Comparison of ENCODE assay signal across 9 mouse cellular contexts in the genomic region with DNA sequence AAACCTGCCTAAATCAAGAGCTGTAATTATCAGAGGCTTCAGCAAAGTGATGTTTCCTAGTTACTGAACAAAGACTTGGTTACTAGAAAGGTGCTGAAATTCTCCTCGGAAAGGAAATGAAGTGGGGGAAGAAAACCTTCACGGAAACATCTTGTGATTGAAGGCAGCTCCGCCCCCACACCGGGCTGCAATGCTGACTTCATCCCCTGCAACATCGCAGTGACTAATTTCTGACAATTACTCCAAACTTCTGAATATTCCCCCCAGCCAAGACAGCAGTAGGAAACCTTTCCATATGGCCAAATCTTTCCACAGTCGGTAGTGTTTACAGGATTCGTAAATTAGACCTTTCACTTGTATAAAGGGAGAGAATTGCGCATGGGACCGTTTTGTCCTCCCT.
DNase-seq lines count a peak whose midpoint lies in the region; ATAC-seq and TF ChIP-seq lines count a peak whose summit lies in the region.
"Had no signal": no experiment of that assay in that cellular context is flagged by ENCODE, and none has a peak within 500 bp of the region (broad histone marks: within the 10 kb centered on the region; RNA-seq: fewer than 3 reads in every experiment).

No protein-coding gene starts in this region.

- no peak for TF ChIP-seq POLR2A in embryonic fibroblast, embryonic 13.5 days (IDR thresholded peaks at IDR 0.05; ENCODE audit: low read depth, low read length)

- ATAC-seq in hindbrain, postnatal 0 days = no peak
- no peak for ATAC-seq in hindbrain, embryonic 14.5 days (ENCODE audit: low FRiP score)
- no peak for ATAC-seq in midbrain, embryonic 16.5 days

- no peaks in the 10 kb centered on the region for H3K4me1 ChIP-seq in hindbrain, postnatal 0 days (ENCODE audit: insufficient read depth, low read length)
- no peaks in the 10 kb centered on the region for H3K4me1 ChIP-seq in hindbrain, embryonic 14.5 days (replicated peaks; ENCODE audit: control insufficient read depth, insufficient read depth, low read length)
- 0 out of 2 replicates have a peak, but pooled peaks cover 7% of the 10 kb centered on the region for H3K4me1 ChIP-seq in embryonic fibroblast, embryonic 13.5 days (ENCODE audit: control insufficient read depth, insufficient read depth, low read length)
- no peaks in the 10 kb centered on the region for H3K4me1 ChIP-seq in midbrain, embryonic 16.5 days (ENCODE audit: control insufficient read depth, insufficient read depth, low read length)
- H3K4me1 ChIP-seq: midbrain, embryonic 12.5 days; stomach, embryonic 15.5 days had no signal

- peak overlapping the region; percentile 19; the same call in 1 of the 2 replicates for H3K4me2 ChIP-seq in hindbrain, postnatal 0 days (ENCODE audit: low read depth, low read length)
- no peak overlapping the region for H3K4me2 ChIP-seq in hindbrain, embryonic 14.5 days (replicated peaks)
- no peak overlapping the region for H3K4me2 ChIP-seq in midbrain, embryonic 16.5 days (ENCODE audit: low read length)
- H3K4me2 ChIP-seq: midbrain, embryonic 12.5 days; stomach, embryonic 15.5 days had no signal

- no peak overlapping the region for H3K27ac ChIP-seq in hindbrain, postnatal 0 days
- no peak overlapping the region for H3K27ac ChIP-seq in hindbrain, embryonic 14.5 days
- peak overlapping the region; percentile 78 for H3K27ac ChIP-seq in embryonic fibroblast, embryonic 13.5 days (ENCODE audit: insufficient read depth, low read length)
- H3K27ac ChIP-seq in midbrain, embryonic 16.5 days (ENCODE audit: low read length) = no peak overlapping the region
- H3K27ac ChIP-seq: midbrain, embryonic 12.5 days; stomach, embryonic 15.5 days had no signal

- no peaks in the 10 kb centered on the region for H3K36me3 ChIP-seq in hindbrain, postnatal 0 days (ENCODE audit: insufficient read depth, low read length)
- H3K36me3 ChIP-seq in hindbrain, embryonic 14.5 days (replicated peaks; ENCODE audit: control insufficient read depth, insufficient read depth) = no peaks in the 10 kb centered on the region
- no peaks in the 10 kb centered on the region for H3K36me3 ChIP-seq in midbrain, embryonic 16.5 days (ENCODE audit: control insufficient read depth, insufficient read depth, low read length)
- H3K36me3 ChIP-seq: midbrain, embryonic 12.5 days; stomach, embryonic 15.5 days had no signal

- DNase-seq in hindbrain, postnatal 0 days (ENCODE audit: low spot score) = no peak
- no peak for DNase-seq in hindbrain, embryonic 14.5 days (ENCODE audit: low spot score)
- peak; percentile 80 for DNase-seq in NIH3T3 (ENCODE audit: low read depth)
- DNase-seq in right cerebral cortex, postnatal 25 days = peak; percentile 48
- no peak for DNase-seq in retina, embryonic 14.5 days (ENCODE audit: low spot score)

- WGBS in hindbrain, postnatal 0 days = 48% methylated on average over 9 of the region's 9 CpGs
- 63% methylated on average over 9 of the region's 9 CpGs for WGBS in hindbrain, embryonic 14.5 days
- 71% methylated on average over 9 of the region's 9 CpGs for WGBS in midbrain, embryonic 16.5 days

- no peaks in the 10 kb centered on the region for H3K27me3 ChIP-seq in hindbrain, postnatal 0 days (ENCODE audit: insufficient read depth, low read length)
- no peaks in the 10 kb centered on the region for H3K27me3 ChIP-seq in hindbrain, embryonic 14.5 days (ENCODE audit: control insufficient read depth, insufficient read depth, low read length)
- H3K27me3 ChIP-seq in midbrain, embryonic 16.5 days (ENCODE audit: control insufficient read depth, insufficient read depth, low read depth, low read length) = no peaks in the 10 kb centered on the region
- H3K27me3 ChIP-seq: midbrain, embryonic 12.5 days; stomach, embryonic 15.5 days had no signal

- H3K4me3 ChIP-seq in hindbrain, postnatal 0 days (ENCODE audit: low read length) = no peak overlapping the region
- H3K4me3 ChIP-seq in hindbrain, embryonic 14.5 days (replicated peaks; ENCODE audit: low read length) = no peak overlapping the region
- H3K4me3 ChIP-seq in embryonic fibroblast, embryonic 13.5 days (ENCODE audit: insufficient read depth, low read length) = no peak overlapping the region
- no peak overlapping the region for H3K4me3 ChIP-seq in midbrain, embryonic 16.5 days (ENCODE audit: low read depth, low read length)
- H3K4me3 ChIP-seq: midbrain, embryonic 12.5 days; stomach, embryonic 15.5 days had no signal

- no peaks in the 10 kb centered on the region for H3K9me3 ChIP-seq in hindbrain, postnatal 0 days (ENCODE audit: low read length)
- no peaks in the 10 kb centered on the region for H3K9me3 ChIP-seq in hindbrain, embryonic 14.5 days (ENCODE audit: control insufficient read depth, low read length)
- no peaks in the 10 kb centered on the region for H3K9me3 ChIP-seq in midbrain, embryonic 16.5 days (replicated peaks; ENCODE audit: control insufficient read depth, low read length, poor library complexity, severe bottlenecking)
- H3K9me3 ChIP-seq: midbrain, embryonic 12.5 days; stomach, embryonic 15.5 days had no signal

- TF ChIP-seq CTCF in hindbrain, postnatal 0 days (IDR thresholded peaks at IDR 0.05; ENCODE audit: low read depth) = no peak
- no peak for TF ChIP-seq CTCF in embryonic fibroblast, embryonic 13.5 days (IDR thresholded peaks at IDR 0.05; ENCODE audit: borderline replicate concordance, insufficient read depth, low read length)

- H3K9ac ChIP-seq in hindbrain, postnatal 0 days (replicated peaks; ENCODE audit: low read length) = no peak overlapping the region
- H3K9ac ChIP-seq in hindbrain, embryonic 14.5 days = no peak overlapping the region
- H3K9ac ChIP-seq in midbrain, embryonic 16.5 days (ENCODE audit: low read depth, low read length) = no peak overlapping the region
- H3K9ac ChIP-seq: midbrain, embryonic 12.5 days; stomach, embryonic 15.5 days had no signal

Comparison
In these comparisons a context has a peak if more than half of its experiments do, and no peak if none do; other contexts are left out.
1. DNase-seq: peak in NIH3T3 (single experiment) and right cerebral cortex, postnatal 25 days (single experiment); none in hindbrain, postnatal 0 days (single experiment), hindbrain, embryonic 14.5 days (single experiment) and retina, embryonic 14.5 days (single experiment).